Mouse (Mus musculus): ENCODE measurements around the gene Nf1.

Nf1 gene

GRCm38 (mm10) chr11:79628716-79629115 lies 289.2 kb downstream of the Nf1 start:
- Histone ChIP-seq H3K27me3 (ENCODE audit: control insufficient read depth, insufficient read depth, low read length, poor library complexity, severe bottlenecking) (no peaks in the 10 kb centered on the region), H3K36me3 (ENCODE audit: control insufficient read depth, insufficient read depth, low read length, poor library complexity, severe bottlenecking) (no peaks in the 10 kb centered on the region)
- peak; percentile 62 for DNase-seq (ENCODE audit: low read depth, low spot score)

GRCm38 (mm10) chr11:79629752-79630374 lies 290.4 kb downstream of the Nf1 start:
- H3K27me3 ChIP-seq (ENCODE audit: control insufficient read depth, insufficient read depth, low read length, poor library complexity, severe bottlenecking) = no peaks in the 10 kb centered on the region
- H3K36me3 ChIP-seq (ENCODE audit: control insufficient read depth, insufficient read depth, low read length, poor library complexity, severe bottlenecking) = no peaks in the 10 kb centered on the region
- no peak for DNase-seq (ENCODE audit: low read depth, low spot score)

- H3K27me3 ChIP-seq (ENCODE audit: control insufficient read depth, insufficient read depth, low read length, poor library complexity, severe bottlenecking) = no peaks in the 10 kb centered on the region
- H3K36me3 ChIP-seq (ENCODE audit: control insufficient read depth, insufficient read depth, low read length, poor library complexity, severe bottlenecking) = no peaks in the 10 kb centered on the region
- DNase-seq (ENCODE audit: low read depth, low spot score) = no peak
Measured at GRCm38 (mm10) chr11:79630521-79630920, 291.0 kb downstream of the Nf1 start.

Measured in splenic B cell, adult 2 months (primary cell).